In the genomic region with DNA sequence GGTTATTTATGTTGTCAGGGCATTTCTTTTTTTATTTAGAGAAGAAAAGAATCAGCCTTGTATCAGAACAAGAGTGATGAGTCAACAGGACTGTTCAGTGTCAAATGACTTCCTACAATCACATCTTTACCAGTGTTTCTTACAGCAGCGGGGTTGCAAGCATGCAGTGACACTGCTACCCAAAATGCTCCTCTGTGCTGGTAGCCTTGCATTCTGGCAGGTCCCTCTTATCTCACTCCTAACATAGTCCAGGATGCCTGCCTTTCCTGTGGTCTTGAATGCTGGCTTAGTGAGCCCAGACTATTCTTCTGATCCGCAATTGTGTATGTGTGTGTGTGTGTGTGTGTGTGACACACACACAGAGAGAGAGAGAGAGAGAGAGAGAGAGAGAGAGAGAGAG, we compare ENCODE assay signal across 23 mouse cellular contexts.
DNase-seq lines count a peak whose midpoint lies in the region; ATAC-seq and TF ChIP-seq lines count a peak whose summit lies in the region.
"Had no signal": no experiment of that assay in that cellular context is flagged by ENCODE, and none has a peak within 500 bp of the region (broad histone marks: within the 10 kb centered on the region; RNA-seq: fewer than 3 reads in every experiment).

No protein-coding gene starts in this region.

- no peaks in the 10 kb centered on the region for H3K27me3 ChIP-seq in heart, embryonic 10.5 days (ENCODE audit: insufficient read depth, poor library complexity, severe bottlenecking)
- no peaks in the 10 kb centered on the region for H3K27me3 ChIP-seq in heart, embryonic 13.5 days (replicated peaks)
- no peaks in the 10 kb centered on the region for H3K27me3 ChIP-seq in heart, embryonic 16.5 days (ENCODE audit: control insufficient read depth, insufficient read depth, low read length)
- H3K27me3 ChIP-seq in midbrain, embryonic 13.5 days: no peaks in the 10 kb centered on the region
- H3K27me3 ChIP-seq: forebrain, embryonic 13.5 days; hindbrain, embryonic 12.5 days; hindbrain, embryonic 15.5 days had no signal

- DNase-seq in heart, embryonic 10.5 days (ENCODE audit: low spot score): peak; percentile 77
- DNase-seq in heart, postnatal 10 days: no peak
- DNase-seq in heart, adult 11 months: no peak
- DNase-seq in heart, adult 8-10 months (ENCODE audit: low spot score): no peak
- DNase-seq: adrenal gland, adult 8-10 months; adrenal gland, postnatal 25 days; cerebellum, adult 18-20 months; cerebellum, adult 9-10 months; cerebellum, postnatal 14 days; gastrocnemius, postnatal 10 days; gastrocnemius, postnatal 36 days; kidney, adult 2 months had no signal

- no peak overlapping the region for H3K9ac ChIP-seq in heart, embryonic 13.5 days
- no peak overlapping the region for H3K9ac ChIP-seq in heart, embryonic 16.5 days (ENCODE audit: low read length)
- no peak overlapping the region for H3K9ac ChIP-seq in midbrain, embryonic 13.5 days (replicated peaks)
- H3K9ac ChIP-seq: forebrain, embryonic 13.5 days; hindbrain, embryonic 12.5 days; hindbrain, embryonic 15.5 days had no signal

- ATAC-seq in heart, embryonic 13.5 days (ENCODE audit: extremely low read depth, insufficient number of reproducible peaks, low FRiP score, low TSS enrichment): no peak
- peak; percentile 49; the same call in 1 of the 2 replicates for ATAC-seq in heart, embryonic 16.5 days (replicated peaks; ENCODE audit: extremely low read depth, insufficient read depth, low FRiP score)
- no peak for ATAC-seq in midbrain, embryonic 13.5 days
- ATAC-seq: activated CD4-positive, CD25-positive, alpha-beta regulatory T cell, adult 4 months; forebrain, embryonic 13.5 days; forebrain, embryonic 16.5 days; intestine, postnatal 0 days had no signal

- no peaks in the 10 kb centered on the region for H3K9me3 ChIP-seq in heart, embryonic 10.5 days
- H3K9me3 ChIP-seq in heart, embryonic 13.5 days: no peaks in the 10 kb centered on the region
- no peaks in the 10 kb centered on the region for H3K9me3 ChIP-seq in heart, embryonic 16.5 days (replicated peaks; ENCODE audit: control insufficient read depth, low read length)
- no peaks in the 10 kb centered on the region for H3K9me3 ChIP-seq in midbrain, embryonic 13.5 days
- H3K9me3 ChIP-seq: forebrain, embryonic 10.5 days; forebrain, embryonic 13.5 days; hindbrain, embryonic 12.5 days; hindbrain, embryonic 15.5 days had no signal

- no peak overlapping the region for H3K4me3 ChIP-seq in heart, embryonic 10.5 days
- no peak overlapping the region for H3K4me3 ChIP-seq in heart, embryonic 13.5 days
- no peak overlapping the region for H3K4me3 ChIP-seq in heart, embryonic 16.5 days (ENCODE audit: low read length)
- no peak overlapping the region for H3K4me3 ChIP-seq in bone marrow macrophage, adult 2 months (ENCODE audit: insufficient read depth, low read length)
- H3K4me3 ChIP-seq in midbrain, embryonic 13.5 days (replicated peaks): no peak overlapping the region
- H3K4me3 ChIP-seq: forebrain, embryonic 10.5 days; forebrain, embryonic 13.5 days; hindbrain, embryonic 12.5 days; hindbrain, embryonic 15.5 days had no signal

- intact Hi-C loops in heart, postnatal 10 days (cut with DNase I): no loop called here

- H3K27ac ChIP-seq in heart, embryonic 10.5 days: peak overlapping the region; percentile 44
- H3K27ac ChIP-seq in heart, embryonic 13.5 days (replicated peaks): peak overlapping the region; percentile 79
- H3K27ac ChIP-seq in heart, embryonic 16.5 days (ENCODE audit: low read length): peak overlapping the region; percentile 63
- H3K27ac ChIP-seq in bone marrow macrophage, adult 2 months (ENCODE audit: insufficient read depth, low read depth, low read length): peak overlapping the region; percentile 55
- H3K27ac ChIP-seq in midbrain, embryonic 13.5 days: no peak overlapping the region
- H3K27ac ChIP-seq: forebrain, embryonic 10.5 days; forebrain, embryonic 13.5 days; hindbrain, embryonic 12.5 days; hindbrain, embryonic 15.5 days had no signal

- H3K4me1 ChIP-seq in heart, embryonic 10.5 days: peaks cover 21% of the 10 kb centered on the region
- peaks cover 21% of the 10 kb centered on the region for H3K4me1 ChIP-seq in heart, embryonic 13.5 days
- peaks cover 9% of the 10 kb centered on the region for H3K4me1 ChIP-seq in heart, embryonic 16.5 days (ENCODE audit: control insufficient read depth, insufficient read depth, low read length)
- peaks cover 16% of the 10 kb centered on the region for H3K4me1 ChIP-seq in bone marrow macrophage, adult 2 months (ENCODE audit: control insufficient read depth, insufficient read depth, low read length)
- H3K4me1 ChIP-seq in midbrain, embryonic 13.5 days (replicated peaks): no peaks in the 10 kb centered on the region
- H3K4me1 ChIP-seq: forebrain, embryonic 13.5 days; hindbrain, embryonic 12.5 days; hindbrain, embryonic 15.5 days had no signal

- TF ChIP-seq CTCF in bone marrow macrophage, adult 2 months (IDR thresholded peaks at IDR 0.05; ENCODE audit: low read depth, low read length): no peak

- no peak for TF ChIP-seq POLR2A in bone marrow macrophage, adult 2 months (IDR thresholded peaks at IDR 0.05; ENCODE audit: borderline replicate concordance, low read depth, low read length)

- H3K4me2 ChIP-seq in heart, embryonic 13.5 days: 0 out of 2 replicates have a peak overlapping the region, but pooled peaks have one; percentile 16
- no peak overlapping the region for H3K4me2 ChIP-seq in heart, embryonic 16.5 days (ENCODE audit: low read depth, low read length)
- H3K4me2 ChIP-seq in midbrain, embryonic 13.5 days (replicated peaks): no peak overlapping the region
- H3K4me2 ChIP-seq: forebrain, embryonic 13.5 days; hindbrain, embryonic 12.5 days; hindbrain, embryonic 15.5 days had no signal

- H3K36me3 ChIP-seq in heart, embryonic 10.5 days: no peaks in the 10 kb centered on the region
- no peaks in the 10 kb centered on the region for H3K36me3 ChIP-seq in heart, embryonic 13.5 days
- H3K36me3 ChIP-seq in heart, embryonic 16.5 days (ENCODE audit: control insufficient read depth, insufficient read depth): no peaks in the 10 kb centered on the region
- no peaks in the 10 kb centered on the region for H3K36me3 ChIP-seq in midbrain, embryonic 13.5 days
- H3K36me3 ChIP-seq: forebrain, embryonic 10.5 days; hindbrain, embryonic 12.5 days; hindbrain, embryonic 15.5 days had no signal

- WGBS in heart, embryonic 10.5 days: 20% methylated on average over 2 of the region's 2 CpGs
- WGBS in heart, embryonic 13.5 days: 14% methylated on average over 2 of the region's 2 CpGs
- 27% methylated on average over 2 of the region's 2 CpGs for WGBS in heart, embryonic 16.5 days
- WGBS in midbrain, embryonic 13.5 days: 88% methylated on average over 2 of the region's 2 CpGs
